Mouse (Mus musculus) hindbrain, embryonic 15.5 days (tissue): Measurements from ENCODE around the gene Gprasp2. TPM values are rescaled to one million over a fixed set of nuclear protein-coding genes. Genes with fewer than 3 reads are reported as not detected.
"Not testable (repeated sequence)": the region's sequence is repeated elsewhere in the genome, so short reads cannot be mapped to it uniquely, and the experiment has no call there.

Experiments
- ATAC-seq: fragments of 200-750 bp; cut with Nextera tagmentation; 2 replicates; pipeline ENCODE4 v1.8.0; 2017; ENCODE audit warnings: low read depth, moderate number of reproducible peaks, moderate TSS enrichment; ENCODE audit not compliant: low FRiP score
- H3K27ac ChIP-seq: fragments of 300-500 bp; sonication (generic); replicated peaks from 2 replicates; pipeline ENCODE4 v1.5.1; 2015; ENCODE audit warnings: mild to moderate bottlenecking, inconsistent platforms
- H3K27me3 ChIP-seq: fragments of 300-500 bp; sonication (generic); 2 replicates; pipeline ENCODE4 v1.6.1; 2015; ENCODE audit warnings: control low read depth, inconsistent platforms
- H3K36me3 ChIP-seq: fragments of 300-500 bp; sonication (generic); 2 replicates; pipeline ENCODE4 v1.6.1; 2015; ENCODE audit warnings: control low read depth, inconsistent platforms
- H3K4me1 ChIP-seq: fragments of 300-500 bp; sonication (generic); replicated peaks from 2 replicates; pipeline ENCODE4 v1.6.1; 2015; ENCODE audit warnings: control low read depth, inconsistent platforms
- H3K4me2 ChIP-seq: fragments of 300-500 bp; sonication (generic); 2 replicates; pipeline ENCODE4 v1.6.1; 2015; ENCODE audit warnings: moderate library complexity, mild to moderate bottlenecking, inconsistent platforms
- H3K4me3 ChIP-seq: fragments of 300-500 bp; sonication (generic); 2 replicates; pipeline ENCODE4 v1.5.1; 2015; ENCODE audit warnings: mild to moderate bottlenecking, inconsistent platforms
- H3K9ac ChIP-seq: fragments of 300-500 bp; sonication (generic); 2 replicates; pipeline ENCODE4 v1.6.1; 2015; ENCODE audit warnings: inconsistent platforms
- H3K9me3 ChIP-seq: fragments of 300-500 bp; sonication (generic); 2 replicates; pipeline ENCODE4 v1.6.1; 2016; ENCODE audit warnings: control low read depth, inconsistent platforms
- WGBS: fragments of 180-500 bp; shearing (Covaris S2); methylation state at CpG from one replicate; pipeline ENCODE4 v1.1.7; 2015; 5-methylcytosine and 5-hydroxymethylcytosine counted together
- polyA plus RNA-seq: library from polyadenylated mRNA; unstranded; fragments of >200 nt; fragmentation: Nextera tagmentation; extraction: Ambion mirVana; gene quantifications from 2 replicates; pipeline ENCODE4 v1.2.1, GENCODE M21; 2015

Gprasp2 gene
- polyA plus RNA-seq, 1 experiment from 2014 or later: 193 TPM

DNA sequence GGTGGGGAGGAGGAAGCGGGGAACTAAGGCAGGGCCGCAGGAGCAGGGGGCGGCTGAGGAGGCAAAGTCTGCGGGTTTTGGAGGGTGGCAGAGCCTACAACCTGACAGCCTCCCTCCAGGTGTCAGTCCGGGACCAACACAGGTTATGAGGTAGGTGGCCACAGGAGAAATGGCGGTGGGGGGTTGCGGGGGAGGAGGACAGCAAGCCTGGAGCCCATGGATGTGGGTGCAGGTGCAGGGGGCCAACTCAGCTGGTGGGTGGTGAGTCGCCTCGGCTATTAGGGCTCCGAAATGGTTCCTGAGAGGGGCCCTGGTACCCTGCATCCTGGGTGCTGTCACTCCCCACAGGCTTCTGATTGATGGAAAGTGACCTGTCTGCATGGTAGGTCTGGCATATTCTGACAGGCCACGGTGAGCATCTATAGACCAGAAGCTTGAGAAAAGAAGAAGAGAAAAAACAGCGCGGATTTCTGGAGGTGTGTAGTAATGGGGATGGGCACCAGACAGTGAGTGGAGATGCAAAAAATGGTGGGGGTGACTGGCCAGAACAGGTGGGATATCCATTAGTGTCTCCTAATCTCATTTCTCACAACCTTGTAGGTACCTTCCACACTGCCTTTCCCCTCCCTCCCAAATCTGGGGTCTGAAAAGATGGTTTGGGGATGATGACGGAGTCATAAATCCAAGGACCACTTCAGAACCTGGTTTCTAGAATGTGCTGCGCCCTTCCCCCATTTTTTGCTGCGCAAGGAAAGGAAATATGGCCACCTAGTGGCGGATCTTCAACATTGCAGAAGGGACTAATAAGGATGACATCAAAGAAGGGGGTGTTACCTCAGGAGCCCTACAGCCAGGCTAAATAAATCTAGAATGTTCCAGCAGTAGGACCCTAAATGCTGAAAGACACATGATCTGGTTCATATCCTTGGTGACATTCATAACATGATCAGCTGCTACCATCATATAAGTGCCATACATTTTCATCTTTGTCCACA lies 860 bp downstream of the Gprasp2 start:
- H3K27me3 ChIP-seq, H3K4me1 ChIP-seq, H3K9me3 ChIP-seq, H3K36me3 ChIP-seq: not testable (repeated sequence)
- Histone ChIP-seq H3K27ac (peak overlapping the region; percentile 77), H3K4me2 (peak overlapping the region; percentile 55), H3K4me3 (peak overlapping the region; percentile 60), H3K9ac (peak overlapping the region; percentile 68)
- WGBS: 21% methylated on average over 12 of the region's 17 CpGs
- peak; percentile 31; the same call in 1 of the 2 replicates for ATAC-seq

DNA sequence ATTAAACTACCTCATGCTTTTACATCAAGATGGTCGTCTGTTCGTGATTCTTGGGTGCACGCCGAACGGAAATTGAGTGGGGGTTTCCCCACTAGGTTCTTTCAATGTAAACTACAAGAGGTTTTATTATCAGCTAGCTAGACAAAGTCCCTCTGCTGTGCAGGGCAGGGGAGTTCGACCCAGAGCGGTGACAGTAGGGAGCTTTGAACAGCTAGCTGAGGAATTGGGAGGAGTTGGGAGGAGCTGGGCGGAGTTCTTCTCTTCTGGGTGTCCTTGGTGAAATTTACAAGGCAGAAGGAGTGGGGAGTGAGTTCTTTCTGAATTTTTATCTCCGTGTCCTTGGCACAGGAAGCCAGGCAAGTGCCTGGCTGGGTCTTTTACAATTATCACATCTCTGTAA lies 28.0 kb downstream of the Gprasp2 start:
- not testable (repeated sequence) for H3K4me1 ChIP-seq, H3K9ac ChIP-seq, H3K27ac ChIP-seq, ATAC-seq, H3K4me3 ChIP-seq, H3K9me3 ChIP-seq, H3K27me3 ChIP-seq, H3K4me2 ChIP-seq, H3K36me3 ChIP-seq
- WGBS: 87% methylated on average over 9 of the region's 9 CpGs

DNA sequence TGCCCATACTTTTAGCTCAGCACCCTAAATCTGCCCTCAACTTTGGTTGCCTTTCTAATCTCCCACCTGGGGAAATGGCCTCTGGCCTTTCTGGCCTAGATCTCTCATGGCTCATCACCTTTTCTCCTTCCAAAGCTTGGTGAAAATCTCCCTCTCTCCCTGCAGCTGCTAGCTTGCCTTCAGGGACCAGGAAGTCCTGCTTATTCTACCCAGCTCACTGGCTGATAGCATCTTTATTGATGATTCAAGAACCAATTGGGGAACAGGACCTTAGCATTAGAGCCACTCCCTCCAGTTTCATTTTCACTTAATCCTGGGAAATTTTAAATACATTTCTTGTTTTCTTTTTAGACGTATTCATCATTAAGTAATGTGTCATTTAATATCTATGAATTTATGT lies 37.8 kb downstream of the Gprasp2 start:
- H3K4me3 ChIP-seq: no peak overlapping the region
- 83% methylated on average over 1 of the region's 1 CpGs for whole genome bisulfite sequencing
- H3K9me3 ChIP-seq: no peaks in the 10 kb centered on the region
- no peak overlapping the region for H3K27ac ChIP-seq
- no peak overlapping the region for H3K9ac ChIP-seq
- H3K4me2 ChIP-seq: no peak overlapping the region
- no peaks in the 10 kb centered on the region for H3K27me3 ChIP-seq
- H3K36me3 ChIP-seq: no peaks in the 10 kb centered on the region
- no peaks in the 10 kb centered on the region for H3K4me1 ChIP-seq
- ATAC-seq: no peak

- no peaks in the 10 kb centered on the region for H3K27me3 ChIP-seq
- 94% methylated on average over 1 of the region's 1 CpGs for WGBS
- H3K4me1 ChIP-seq: no peaks in the 10 kb centered on the region
- ATAC-seq: no peak
- no peak overlapping the region for H3K4me3 ChIP-seq
- no peak overlapping the region for H3K9ac ChIP-seq
- H3K27ac ChIP-seq: no peak overlapping the region
- no peak overlapping the region for H3K4me2 ChIP-seq
- no peaks in the 10 kb centered on the region for H3K9me3 ChIP-seq
- H3K36me3 ChIP-seq: no peaks in the 10 kb centered on the region
These were observed 40.8 kb downstream of the Gprasp2 start for GRCm38 (mm10) chrX:135879626-135880025.

DNA sequence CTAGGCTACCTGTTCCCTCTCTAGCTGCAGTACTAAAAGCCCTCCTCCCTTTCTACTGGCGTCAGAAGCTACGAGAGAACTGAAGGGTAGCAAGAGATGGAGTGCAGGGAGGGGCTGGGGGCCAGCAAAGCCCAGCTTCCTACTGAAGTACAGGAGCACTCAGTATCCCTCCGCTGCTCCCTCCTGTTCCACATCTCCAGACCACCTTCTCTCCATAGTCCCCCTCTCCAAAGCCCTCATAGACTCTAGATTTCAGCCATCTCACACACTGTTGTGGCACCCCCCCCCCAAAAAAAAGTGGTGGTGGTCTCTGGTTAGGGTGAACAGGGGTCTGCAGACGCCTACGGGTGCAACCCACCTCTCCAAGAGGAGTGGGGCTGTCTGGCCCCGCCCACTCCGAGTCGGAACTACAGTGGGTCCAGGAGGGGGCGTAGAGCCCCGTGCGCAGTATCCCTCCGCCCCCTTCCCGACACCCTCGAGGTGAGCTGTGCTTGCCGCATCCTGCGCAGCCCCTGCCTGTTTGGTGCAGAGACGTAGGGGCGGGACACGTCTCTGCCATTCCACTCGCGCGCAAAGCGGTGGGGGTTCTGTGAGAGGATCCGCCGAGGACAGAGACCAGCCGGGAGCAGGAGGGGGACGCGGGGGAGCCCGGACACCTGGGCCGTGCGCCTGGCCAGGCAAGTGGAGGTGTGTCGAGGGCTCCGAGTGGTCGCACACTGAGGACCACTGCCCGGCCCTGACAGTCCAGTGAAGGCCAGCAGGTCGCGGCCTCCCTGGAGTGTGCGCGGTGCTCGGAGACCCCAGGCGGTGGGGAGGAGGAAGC lies 46.8 kb downstream of the Gprasp2 start:
- no peaks in the 10 kb centered on the region for H3K9me3 ChIP-seq
- H3K9ac ChIP-seq: peak overlapping the region; percentile 74
- peak overlapping the region; percentile 66 for H3K4me3 ChIP-seq
- H3K27ac ChIP-seq: peak overlapping the region; percentile 93
- H3K27me3 ChIP-seq: no peaks in the 10 kb centered on the region
- peaks cover 12% of the 10 kb centered on the region; the same call in 1 of the 2 replicates for H3K36me3 ChIP-seq
- WGBS: 24% methylated on average over 33 of the region's 41 CpGs
- H3K4me1 ChIP-seq: peaks cover 7% of the 10 kb centered on the region
- peak overlapping the region; percentile 57 for H3K4me2 ChIP-seq
- ATAC-seq: peak; percentile 99

- no peak; the same call in 1 of the 2 replicates for ATAC-seq
- Histone ChIP-seq H3K9ac (peak overlapping the region; percentile 74), H3K9me3 (no peaks in the 10 kb centered on the region), H3K27me3 (no peaks in the 10 kb centered on the region), H3K4me1 (peaks cover 7% of the 10 kb centered on the region), H3K27ac (peak overlapping the region; percentile 93), H3K4me2 (peak overlapping the region; percentile 57), H3K4me3 (peak overlapping the region; percentile 66), H3K36me3 (peaks cover 12% of the 10 kb centered on the region; the same call in 1 of the 2 replicates)
- WGBS: 21% methylated on average over 10 of the region's 11 CpGs
These were observed 47.4 kb downstream of the Gprasp2 start for GRCm38 (mm10) chrX:135886234-135886585.

Other genes with a start within 250 kb of the Gprasp2 start
- not detected in 2 replicates for gene Nxf7, start 240.3 kb upstream of the Gprasp2 start, polyA plus RNA-seq
- not detected in 2 replicates for gene Prame, start 211.3 kb upstream of the Gprasp2 start, polyA plus RNA-seq
- not detected in 2 replicates for gene Tcp11x2, start 145.2 kb upstream of the Gprasp2 start, polyA plus RNA-seq
- gene Tmsb15a, start 113.8 kb upstream of the Gprasp2 start, polyA plus RNA-seq: not detected in 2 replicates
- gene Armcx5, start 96.3 kb upstream of the Gprasp2 start, polyA plus RNA-seq: 11.2 and 12.4 TPM in 2 replicates
- 224 and 227 TPM in 2 replicates for gene Gprasp1, start 96.3 kb upstream of the Gprasp2 start, polyA plus RNA-seq
- 114 and 115 TPM in 2 replicates for gene Bhlhb9, start 41.4 kb upstream of the Gprasp2 start, polyA plus RNA-seq
- 248 and 258 TPM in 2 replicates for gene Arxes2, start 154.8 kb downstream of the Gprasp2 start, polyA plus RNA-seq
- 138 and 141 TPM in 2 replicates for gene Arxes1, start 194.3 kb downstream of the Gprasp2 start, polyA plus RNA-seq
- gene Bex2, start 229.2 kb downstream of the Gprasp2 start, polyA plus RNA-seq: 704 and 736 TPM in 2 replicates
- gene Nxf3, start 246.2 kb downstream of the Gprasp2 start, polyA plus RNA-seq: not detected in 2 replicates